Mouse (Mus musculus) embryonic fibroblast, embryonic 13.5 days (primary cell): Measurements from ENCODE around the gene Nipsnap1. TPM values are rescaled to one million over a fixed set of nuclear protein-coding genes. Genes with fewer than 3 reads are reported as not detected.

Experiments used
- H3K27ac ChIP-seq: 2 replicates; pipeline ENCODE4 v1.5.1; 2012; ENCODE audit warnings: low read length, control low read depth, inconsistent platforms; ENCODE audit not compliant: insufficient read depth
- H3K4me1 ChIP-seq: 2 replicates; pipeline ENCODE4 v1.6.1; 2011; ENCODE audit warnings: low read length; ENCODE audit not compliant: control insufficient read depth, insufficient read depth
- H3K4me3 ChIP-seq: 2 replicates; pipeline ENCODE4 v1.5.1; 2011; ENCODE audit warnings: mild to moderate bottlenecking, control low read depth, low read length; ENCODE audit not compliant: insufficient read depth
- CTCF ChIP-seq: IDR thresholded peaks from 2 replicates; pipeline ENCODE4 v1.5.1; 2011; ENCODE audit warnings: mild to moderate bottlenecking, control low read depth, low read length, moderate library complexity, borderline replicate concordance; ENCODE audit not compliant: insufficient read depth
- POLR2A ChIP-seq: IDR thresholded peaks from 2 replicates; pipeline ENCODE4 v1.6.1; 2011; ENCODE audit warnings: low read depth, mild to moderate bottlenecking, control low read depth, low read length, moderate library complexity
- polyA plus RNA-seq: library from polyadenylated mRNA; stranded (reverse); fragments of >200 nt; gene quantifications from 2 replicates; pipeline ENCODE4 v1.2.4, GENCODE M21; 2011; ENCODE audit warnings: low read depth; ENCODE audit not compliant: missing spikeins, insufficient read length

The Nipsnap1 gene
- polyA plus RNA-seq, 1 experiment, result 20.8 TPM

DNA sequence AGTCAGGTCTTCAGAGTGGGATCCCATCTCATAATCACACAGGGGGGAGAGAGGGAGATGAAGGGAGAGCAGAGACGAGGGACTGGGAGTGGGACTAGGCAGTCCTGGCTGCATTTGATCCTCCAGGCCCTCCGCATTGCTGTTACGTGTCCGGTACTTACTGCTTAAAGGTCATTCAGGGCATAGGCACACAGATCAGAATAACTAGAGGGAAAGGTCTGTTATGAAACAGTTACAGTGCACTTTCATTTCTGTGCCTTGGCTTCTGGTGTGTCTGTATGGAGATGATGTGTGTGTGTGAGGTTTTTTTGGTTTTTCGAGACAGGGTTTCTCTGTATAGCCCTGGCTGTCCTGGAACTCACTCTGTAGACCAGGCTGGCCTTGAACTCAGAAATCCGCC is 32.5 kb downstream of the Nipsnap1 start:
- H3K4me3 ChIP-seq, result no peak overlapping the region
- H3K27ac ChIP-seq, result no peak overlapping the region
- no peaks in the 10 kb centered on the region for H3K4me1 ChIP-seq
- TF ChIP-seq POLR2A, result no peak
- no peak for TF ChIP-seq CTCF

DNA sequence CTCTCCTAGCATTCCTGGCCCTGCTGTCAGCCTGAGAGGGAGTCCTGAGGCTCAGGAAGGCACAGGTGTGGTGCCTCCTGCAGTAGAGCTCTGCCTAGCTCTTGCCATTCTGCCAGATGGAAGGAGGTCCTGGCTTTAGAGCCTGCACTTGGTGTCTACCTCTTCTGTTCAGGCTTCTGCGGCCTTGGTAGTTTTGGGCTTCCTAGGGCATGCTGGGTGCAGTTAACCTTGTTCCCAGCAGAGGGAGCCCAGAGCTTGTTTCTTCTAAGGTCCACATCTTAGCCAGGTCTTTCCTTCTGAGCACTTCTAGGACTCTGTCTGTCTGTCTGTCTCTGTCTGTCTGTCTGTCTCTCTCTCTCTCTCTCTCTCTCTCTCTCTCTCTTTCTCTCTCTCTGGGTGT is 42.3 kb downstream of the Nipsnap1 start:
- Histone ChIP-seq H3K4me1 (no peaks in the 10 kb centered on the region), H3K27ac (no peak overlapping the region), H3K4me3 (no peak overlapping the region)
- TF ChIP-seq CTCF (peak; percentile 22; the same call in 1 of the 2 replicates), POLR2A (no peak)

DNA sequence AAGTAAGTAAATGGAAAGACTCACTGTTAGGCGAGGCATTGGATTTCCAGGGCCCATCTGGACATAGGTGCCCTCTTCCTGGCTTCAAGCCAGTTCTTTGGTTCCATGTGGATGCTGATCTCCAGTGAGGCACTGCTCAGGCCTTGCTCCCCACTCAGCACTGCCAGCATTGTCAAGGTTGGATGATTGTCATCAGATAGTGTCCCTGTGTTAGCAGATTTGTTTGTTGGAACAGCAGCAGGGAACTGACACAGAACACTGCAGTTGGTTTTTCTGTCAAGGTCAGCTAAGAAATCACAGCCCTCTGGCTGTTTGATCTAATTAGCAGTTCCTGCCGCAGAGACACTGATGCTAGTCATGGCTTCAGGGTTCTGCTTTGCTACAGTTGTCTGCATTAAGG is 47.5 kb downstream of the Nipsnap1 start:
- Histone ChIP-seq H3K27ac (no peak overlapping the region), H3K4me1 (no peaks in the 10 kb centered on the region), H3K4me3 (no peak overlapping the region)
- TF ChIP-seq POLR2A (no peak), CTCF (no peak)

DNA sequence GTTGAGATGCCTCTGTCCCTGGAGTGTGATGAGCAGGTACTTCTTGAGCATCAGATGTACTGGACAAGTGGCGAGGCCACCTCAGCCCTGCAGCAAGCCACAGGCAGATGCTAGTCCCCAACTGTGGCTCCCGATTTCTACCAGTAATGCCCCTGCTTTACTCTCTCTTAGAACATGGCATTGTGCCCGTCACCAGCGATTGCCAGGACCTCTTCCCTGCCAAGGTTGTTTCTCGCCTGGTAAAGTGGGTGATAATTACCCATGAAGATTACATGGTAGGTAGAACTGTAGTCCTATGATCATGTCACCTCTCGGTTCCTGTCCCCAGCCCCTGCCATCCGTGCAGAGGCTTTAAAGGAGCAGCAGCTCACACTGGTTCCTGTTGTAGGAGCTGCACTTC is 48.0 kb downstream of the Nipsnap1 start:
- H3K4me1 ChIP-seq, result no peaks in the 10 kb centered on the region
- no peak overlapping the region for H3K27ac ChIP-seq
- TF ChIP-seq POLR2A, result no peak
- TF ChIP-seq CTCF, result no peak
- no peak overlapping the region for H3K4me3 ChIP-seq

DNA sequence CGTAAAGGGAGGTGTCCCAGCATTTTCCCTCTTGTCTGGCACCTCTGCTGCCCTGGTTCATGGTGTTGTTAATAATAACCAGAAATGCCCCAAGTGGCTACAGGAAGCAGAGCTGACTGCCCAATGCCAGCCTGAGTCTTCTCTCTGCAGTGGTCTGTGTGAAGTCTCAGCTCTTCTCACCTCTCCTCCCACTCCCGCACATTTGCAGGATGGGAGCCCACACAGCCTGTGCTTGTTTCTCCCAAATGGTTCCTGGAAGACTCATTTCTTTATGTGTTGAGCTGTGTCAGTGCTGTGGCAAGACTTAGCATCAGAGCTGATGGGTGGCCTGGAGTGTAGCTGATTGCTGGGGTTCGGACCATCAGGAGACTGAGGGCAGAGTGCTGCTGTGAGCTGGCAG is 53.5 kb downstream of the Nipsnap1 start:
- TF ChIP-seq CTCF (no peak), POLR2A (no peak)
- Histone ChIP-seq H3K4me1 (no peaks in the 10 kb centered on the region), H3K27ac (no peak overlapping the region), H3K4me3 (no peak overlapping the region)

DNA sequence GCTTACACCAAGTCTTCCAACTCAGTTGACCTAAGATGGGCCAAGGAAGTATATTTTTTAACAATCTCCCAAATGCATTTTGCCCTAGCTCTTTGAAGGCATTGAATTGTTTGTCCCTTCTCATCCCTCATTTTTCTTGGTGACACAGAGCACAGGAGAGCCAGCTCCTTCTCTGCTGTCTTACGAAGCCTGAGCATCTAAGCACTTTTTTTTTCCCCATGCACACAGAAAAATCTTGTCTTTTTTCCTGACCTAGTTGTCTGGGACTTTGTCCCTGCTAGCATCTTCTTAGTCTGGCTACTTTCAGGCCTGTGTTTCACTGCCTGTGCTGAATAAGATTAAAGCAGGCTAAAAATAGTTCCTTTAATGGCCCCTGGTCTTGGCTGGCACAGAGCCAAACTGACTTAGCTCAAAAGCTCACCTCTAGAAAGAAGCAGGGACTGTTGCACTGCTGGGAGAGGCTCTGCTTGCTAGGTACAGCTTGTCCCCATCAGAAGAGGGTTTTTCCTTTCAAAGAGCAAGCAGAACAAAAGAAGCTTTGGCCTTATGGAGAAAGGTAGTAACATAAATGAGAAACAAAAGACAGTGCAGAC is 57.4 kb downstream of the Nipsnap1 start:
- no peaks in the 10 kb centered on the region for H3K4me1 ChIP-seq
- H3K27ac ChIP-seq, result no peak overlapping the region
- H3K4me3 ChIP-seq, result no peak overlapping the region
- TF ChIP-seq POLR2A (no peak), CTCF (no peak)

DNA sequence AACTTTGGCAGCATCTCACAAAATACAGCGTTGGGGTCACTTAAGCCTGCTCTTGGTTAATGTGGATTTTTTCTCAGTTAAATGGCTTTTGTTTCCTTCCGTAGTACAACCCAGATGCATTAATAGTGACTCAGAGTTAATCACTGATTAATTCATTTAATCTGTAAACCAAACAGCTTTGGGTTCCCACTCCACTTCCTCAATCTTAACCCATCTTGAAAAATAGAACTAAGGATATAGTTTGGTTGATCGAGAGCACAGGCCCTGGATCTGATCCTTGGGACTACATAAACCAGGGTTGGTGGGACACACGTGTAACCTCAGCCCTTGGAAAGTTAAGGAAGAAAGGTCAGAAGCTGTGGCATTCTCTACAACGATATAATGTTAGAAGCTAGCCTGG is 62.5 kb downstream of the Nipsnap1 start:
- no peaks in the 10 kb centered on the region for H3K4me1 ChIP-seq
- H3K4me3 ChIP-seq, result no peak overlapping the region
- H3K27ac ChIP-seq, result no peak overlapping the region
- TF ChIP-seq CTCF, result no peak
- no peak for TF ChIP-seq POLR2A

Other genes with a start within 250 kb of the Nipsnap1 start
- 34.3 and 39.0 TPM in 2 replicates for gene Ascc2, start 236.2 kb upstream of the Nipsnap1 start, polyA plus RNA-seq
- gene Uqcr10, start 169.6 kb upstream of the Nipsnap1 start, polyA plus RNA-seq, result 259 and 274 TPM in 2 replicates
- gene Zmat5, start 169.3 kb upstream of the Nipsnap1 start, polyA plus RNA-seq, result 8.9 and 9.4 TPM in 2 replicates
- not detected in 2 replicates for gene Cabp7, start 127.2 kb upstream of the Nipsnap1 start, polyA plus RNA-seq
- gene Nf2, start 24.4 kb upstream of the Nipsnap1 start, polyA plus RNA-seq, result 45.3 and 52.9 TPM in 2 replicates
- 33.1 and 34.9 TPM in 2 replicates for gene Thoc5, start 21.4 kb downstream of the Nipsnap1 start, polyA plus RNA-seq
- not detected in 2 replicates for gene Nefh, start 74.1 kb downstream of the Nipsnap1 start, polyA plus RNA-seq
- 62.4 and 65.8 TPM in 2 replicates for gene Ap1b1, start 112.9 kb downstream of the Nipsnap1 start, polyA plus RNA-seq
- gene Rasl10a, start 184.2 kb downstream of the Nipsnap1 start, polyA plus RNA-seq, result not detected in 2 replicates
- gene Gas2l1, start 191.4 kb downstream of the Nipsnap1 start, polyA plus RNA-seq, result 37.8 and 50.2 TPM in 2 replicates
- gene Rhbdd3, start 225.0 kb downstream of the Nipsnap1 start, polyA plus RNA-seq, result 16.5 and 19.5 TPM in 2 replicates
- 559 and 769 TPM in 2 replicates for gene Ewsr1, start 225.3 kb downstream of the Nipsnap1 start, polyA plus RNA-seq